Mouse (Mus musculus) erythroblast, adult 5-6 weeks (primary cell): Measurements from ENCODE around the gene Nlrc4. TPM values are rescaled to one million over a fixed set of nuclear protein-coding genes. Genes with fewer than 3 reads are reported as not detected.
"Not testable (repeated sequence)": the region's sequence is repeated elsewhere in the genome, so short reads cannot be mapped to it uniquely, and the experiment has no call there.

Experiments used
- ATAC-seq: replicated peaks from 2 replicates; pipeline ENCODE4 v1.8.0; 2016; ENCODE audit warnings: moderate number of reproducible peaks, mild to moderate bottlenecking, moderate TSS enrichment, inconsistent platforms; ENCODE audit not compliant: poor library complexity, low FRiP score, severe bottlenecking
- total RNA-seq, 2 experiments: library from RNA; stranded (forward) in 1 of 2; stranded (reverse) in 1 of 2; fragments of 150-400 nt in 1 of 2; fragments of 200-764, 138-1000 nt in 1 of 2; gene quantifications; 2 replicates each; pipeline versions ENCODE4 v1.2.3 to v1.2.4; 2015 to 2017; ENCODE audit warnings: low replicate concordance in 2 of 2

The Nlrc4 gene
- total RNA-seq (2015; ENCODE audit: low replicate concordance) (1.3 and 2.9 TPM in 2 replicates), total RNA-seq (2017; ENCODE audit: low replicate concordance) (1.1 and 1.3 TPM in 2 replicates)

- no peak for ATAC-seq
Measured at GRCm38 (mm10) chr17:74458711-74459408, at the start of gene Nlrc4. Nlrc4 (minus strand) TSS chr17:74459142.

- no peak for ATAC-seq
Measured at GRCm38 (mm10) chr17:74508600-74508999, 49.7 kb upstream of the Nlrc4 start.

- no peak for ATAC-seq
Measured at GRCm38 (mm10) chr17:74507934-74508333, 49.0 kb upstream of the Nlrc4 start.

GRCm38 (mm10) chr17:74501085-74501484 is 42.1 kb upstream of the Nlrc4 start:
- peak; percentile 59 for ATAC-seq

- no peak for ATAC-seq
Measured at GRCm38 (mm10) chr17:74500204-74500603, 41.3 kb upstream of the Nlrc4 start.

GRCm38 (mm10) chr17:74491565-74491964 is 32.6 kb upstream of the Nlrc4 start:
- ATAC-seq: peak; percentile 76

- no peak for ATAC-seq
Measured at GRCm38 (mm10) chr17:74489901-74490220, 30.9 kb upstream of the Nlrc4 start.

GRCm38 (mm10) chr17:74489024-74489900 is 30.3 kb upstream of the Nlrc4 start, which contains the start of gene Yipf4:
Yipf4 (plus strand) TSS chr17:74489493.
- peak; percentile 98 for ATAC-seq

- no peak for ATAC-seq
Measured at GRCm38 (mm10) chr17:74480361-74481069, 21.6 kb upstream of the Nlrc4 start.

- not testable (repeated sequence) for ATAC-seq
Measured at GRCm38 (mm10) chr17:74470133-74470532, 11.2 kb upstream of the Nlrc4 start.

- ATAC-seq: not testable (repeated sequence)
Measured at GRCm38 (mm10) chr17:74467981-74468380, 9.0 kb upstream of the Nlrc4 start.

GRCm38 (mm10) chr17:74463510-74463909 is 4.6 kb upstream of the Nlrc4 start:
- ATAC-seq: no peak

- ATAC-seq: no peak
Measured at GRCm38 (mm10) chr17:74457972-74458677, 817 bp downstream of the Nlrc4 start.

GRCm38 (mm10) chr17:74456825-74457224 is 2.1 kb downstream of the Nlrc4 start:
- ATAC-seq: no peak

- no peak; the same call in 1 of the 2 replicates for ATAC-seq
Measured at GRCm38 (mm10) chr17:74455426-74455825, 3.5 kb downstream of the Nlrc4 start.

GRCm38 (mm10) chr17:74454660-74455059 is 4.3 kb downstream of the Nlrc4 start:
- no peak for ATAC-seq

- ATAC-seq: no peak
Measured at GRCm38 (mm10) chr17:74453928-74454327, 5.0 kb downstream of the Nlrc4 start.

GRCm38 (mm10) chr17:74449776-74450175 is 9.2 kb downstream of the Nlrc4 start:
- ATAC-seq: no peak

GRCm38 (mm10) chr17:74440486-74440885 is 18.5 kb downstream of the Nlrc4 start:
- no peak for ATAC-seq

GRCm38 (mm10) chr17:74437762-74438161 is 21.2 kb downstream of the Nlrc4 start:
- no peak for ATAC-seq
